Mouse (Mus musculus): ENCODE measurements around the gene Atp8b5. TPM values are rescaled to one million over a fixed set of nuclear protein-coding genes. Genes with fewer than 3 reads are reported as not detected.

The Atp8b5 gene
- total RNA-seq, 2 experiments from 2014 or later: 0.15 to 0.34 TPM

- intact Hi-C loops (cut with DNase I): no loop called here
- DNase-seq (ENCODE audit: extremely low spot score in 1 of 2, low spot score in 2 of 2): no peak
Observed at GRCm38 (mm10) chr4:43374266-43374665, 107.3 kb downstream of the Atp8b5 start.

- DNase-seq (ENCODE audit: extremely low spot score in 1 of 2, low spot score in 2 of 2): no peak
- intact Hi-C loops (cut with DNase I): no loop called here
Observed at GRCm38 (mm10) chr4:43379601-43380000, 112.6 kb downstream of the Atp8b5 start.

GRCm38 (mm10) chr4:43380951-43381350 is 114.0 kb downstream of the Atp8b5 start:
- intact Hi-C loops (cut with DNase I): loop anchor here (5.0 kb wide), 1 partner anchor 41 kb away; no protein-coding TSS in a partner anchor
- no peak for DNase-seq (ENCODE audit: extremely low spot score in 1 of 2, low spot score in 2 of 2)

GRCm38 (mm10) chr4:43381408-43382154 is 114.6 kb downstream of the Atp8b5 start, which contains the start of gene Rusc2:
Gene Rusc2, plus strand, starts transcription at chr4:43381979.
- intact Hi-C loops (cut with DNase I): loop anchor here (5.0 kb wide), 1 partner anchor 41 kb away; no protein-coding TSS in a partner anchor
- DNase-seq (ENCODE audit: extremely low spot score in 1 of 2, low spot score in 2 of 2): peak; percentile 90 to 95

GRCm38 (mm10) chr4:43382155-43383020 is 115.4 kb downstream of the Atp8b5 start:
- intact Hi-C loops (cut with DNase I): loop anchor here (5.0 kb wide), 1 partner anchor 40 kb away; no protein-coding TSS in a partner anchor
- DNase-seq (ENCODE audit: extremely low spot score in 1 of 2, low spot score in 2 of 2): no peak

- intact Hi-C loops (cut with DNase I): loop anchor here (5.0 kb wide), 1 partner anchor 39 kb away; no protein-coding TSS in a partner anchor
- DNase-seq (ENCODE audit: extremely low spot score in 1 of 2, low spot score in 2 of 2): no peak
Observed at GRCm38 (mm10) chr4:43383246-43384082, 116.5 kb downstream of the Atp8b5 start.

GRCm38 (mm10) chr4:43384083-43384460 is 117.1 kb downstream of the Atp8b5 start:
- no peak for DNase-seq (ENCODE audit: extremely low spot score in 1 of 2, low spot score in 2 of 2)
- intact Hi-C loops (cut with DNase I): loop anchor here (5.0 kb wide), 1 partner anchor 38 kb away; no protein-coding TSS in a partner anchor

- intact Hi-C loops (cut with DNase I): loop anchor here (5.0 kb wide), 1 partner anchor 38 kb away; no protein-coding TSS in a partner anchor
Observed at GRCm38 (mm10) chr4:43384541-43384940, 117.6 kb downstream of the Atp8b5 start.

GRCm38 (mm10) chr4:43386932-43387331 is 120.0 kb downstream of the Atp8b5 start:
- DNase-seq (ENCODE audit: extremely low spot score in 1 of 2, low spot score in 2 of 2): no peak
- intact Hi-C loops (cut with DNase I): no loop called here

More at GRCm38 (mm10) chr4:43384541-43384940, 117.6 kb downstream of the Atp8b5 start:
- no peak for DNase-seq (ENCODE audit: extremely low spot score in 1 of 2, low spot score in 2 of 2)

GRCm38 (mm10) chr4:43389390-43389789 is 122.4 kb downstream of the Atp8b5 start:
- intact Hi-C loops (cut with DNase I): no loop called here
- no peak for DNase-seq (ENCODE audit: extremely low spot score in 1 of 2, low spot score in 2 of 2)

- intact Hi-C loops (cut with DNase I): no loop called here
Observed at GRCm38 (mm10) chr4:43389845-43390440, 123.0 kb downstream of the Atp8b5 start.

GRCm38 (mm10) chr4:43391521-43392050 is 124.6 kb downstream of the Atp8b5 start:
- intact Hi-C loops (cut with DNase I): no loop called here
- DNase-seq (ENCODE audit: extremely low spot score in 1 of 2, low spot score in 2 of 2): no peak

More at GRCm38 (mm10) chr4:43389845-43390440, 123.0 kb downstream of the Atp8b5 start:
- no peak for DNase-seq (ENCODE audit: extremely low spot score in 1 of 2, low spot score in 2 of 2)

- intact Hi-C loops (cut with DNase I): no loop called here
- peak in 1 of 2 experiments; percentile 79 for DNase-seq (ENCODE audit: extremely low spot score in 1 of 2, low spot score in 2 of 2)
Observed at GRCm38 (mm10) chr4:43394345-43394891, 127.5 kb downstream of the Atp8b5 start.

- intact Hi-C loops (cut with DNase I): no loop called here
Observed at GRCm38 (mm10) chr4:43395147-43395546, 128.2 kb downstream of the Atp8b5 start.

GRCm38 (mm10) chr4:43395836-43396235 is 128.9 kb downstream of the Atp8b5 start:
- no peak for DNase-seq (ENCODE audit: extremely low spot score in 1 of 2, low spot score in 2 of 2)
- intact Hi-C loops (cut with DNase I): no loop called here

More at GRCm38 (mm10) chr4:43395147-43395546, 128.2 kb downstream of the Atp8b5 start:
- DNase-seq (ENCODE audit: extremely low spot score in 1 of 2, low spot score in 2 of 2): no peak

GRCm38 (mm10) chr4:43396381-43396780 is 129.4 kb downstream of the Atp8b5 start:
- intact Hi-C loops (cut with DNase I): no loop called here
- DNase-seq (ENCODE audit: extremely low spot score in 1 of 2, low spot score in 2 of 2): no peak

GRCm38 (mm10) chr4:43398014-43398413 is 131.1 kb downstream of the Atp8b5 start:
- intact Hi-C loops (cut with DNase I): no loop called here
- no peak for DNase-seq (ENCODE audit: extremely low spot score in 1 of 2, low spot score in 2 of 2)

Measured in left cerebral cortex, postnatal 10 days (tissue).